Mouse (Mus musculus) cortical plate, adult 2 months (tissue): Measurements from ENCODE around the gene Zfp207.

Experiments used
- CTCF ChIP-seq: fragments of 200-500 bp; IDR thresholded peaks from 2 replicates; pipeline ENCODE4 v1.5.1; 2011; ENCODE audit warnings: mild to moderate bottlenecking, control low read depth, low read length; ENCODE audit not compliant: insufficient read depth; ENCODE audit errors: extremely low read depth
- POLR2A ChIP-seq: fragments of 200-500 bp; IDR thresholded peaks from 2 replicates; pipeline ENCODE4 v1.6.1; 2011; ENCODE audit warnings: mild to moderate bottlenecking, low read length, control low read depth; ENCODE audit not compliant: insufficient read depth; ENCODE audit errors: extremely low read depth

DNA sequence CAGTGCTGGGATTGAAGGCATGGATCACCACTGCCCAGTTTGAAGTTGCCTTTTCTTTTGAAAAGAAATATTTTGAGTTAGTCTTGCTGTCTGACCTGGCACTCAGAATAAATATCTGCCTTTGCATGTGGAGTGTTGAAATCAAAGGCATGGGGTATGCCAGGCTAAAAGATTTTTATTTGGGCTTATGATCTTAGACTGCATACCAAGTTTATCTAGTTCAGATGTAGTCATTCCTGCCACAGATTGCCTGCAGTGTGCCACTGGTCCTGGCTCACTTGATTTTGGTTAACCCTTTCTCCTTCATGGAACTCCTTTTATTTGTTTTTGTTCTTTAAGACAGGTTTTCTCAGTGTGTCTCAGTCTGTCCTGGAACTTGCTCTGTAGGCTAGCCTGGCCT is 1.4 kb downstream of the Zfp207 start:
- TF ChIP-seq POLR2A: no peak
- TF ChIP-seq CTCF: no peak
